Mouse (Mus musculus) ES-E14 (cell line): ENCODE data around the gene Dlx4.

Experiments
- HCFC1 ChIP-seq: IDR thresholded peaks from 2 replicates; pipeline ENCODE4 v1.6.1; 2012; ENCODE audit warnings: low read length, inconsistent platforms, borderline replicate concordance; ENCODE audit not compliant: insufficient read depth
- MAFK ChIP-seq: IDR thresholded peaks from 2 replicates; pipeline ENCODE4 v1.6.1; 2014; ENCODE audit warnings: mild to moderate bottlenecking, low read depth, low read length, inconsistent platforms; ENCODE audit not compliant: insufficient read depth

GRCm38 (mm10) chr11:95100393-95100792, 45.7 kb downstream of the Dlx4 start:
- no peak for TF ChIP-seq MAFK
- TF ChIP-seq HCFC1: no peak
